Mouse (Mus musculus) mesoderm, embryonic 11.5 days (tissue): ENCODE results near the gene Vps13d.
A peak's percentile ranks its signal among the peaks of the same experiment; 100 is the strongest.

Source experiments
- DNase-seq: peaks from one replicate; pipeline ENCODE4 v3.0.0-alpha.2; 2012; ENCODE audit warnings: low read depth, low spot score

Gene Vps13d

GRCm38 (mm10) chr4:144975505-144975904 lies 219.3 kb downstream of the Vps13d start:
- no peak for DNase-seq

DNA sequence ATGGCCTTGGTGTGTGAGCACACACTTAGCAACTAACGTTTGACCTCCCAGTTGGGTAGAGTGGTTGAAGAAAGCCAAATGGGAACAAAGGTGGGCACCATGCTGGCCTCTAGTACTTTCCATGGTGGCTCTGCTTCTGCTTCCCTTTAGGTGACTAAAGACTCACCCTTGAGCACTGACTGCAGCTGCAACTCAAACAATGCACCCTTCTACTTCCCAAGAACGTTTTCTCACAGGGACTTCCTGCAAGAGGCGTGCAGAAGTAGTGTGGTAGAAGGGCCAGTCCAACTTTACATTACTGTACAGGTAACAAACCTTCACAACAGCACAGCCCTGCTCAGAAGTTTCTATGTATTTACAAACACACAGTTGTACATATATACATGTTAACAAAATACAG lies 220.3 kb downstream of the Vps13d start:
- no peak for DNase-seq

- DNase-seq = no peak
Measured at GRCm38 (mm10) chr4:144972948-144973720, 221.7 kb downstream of the Vps13d start.

DNA sequence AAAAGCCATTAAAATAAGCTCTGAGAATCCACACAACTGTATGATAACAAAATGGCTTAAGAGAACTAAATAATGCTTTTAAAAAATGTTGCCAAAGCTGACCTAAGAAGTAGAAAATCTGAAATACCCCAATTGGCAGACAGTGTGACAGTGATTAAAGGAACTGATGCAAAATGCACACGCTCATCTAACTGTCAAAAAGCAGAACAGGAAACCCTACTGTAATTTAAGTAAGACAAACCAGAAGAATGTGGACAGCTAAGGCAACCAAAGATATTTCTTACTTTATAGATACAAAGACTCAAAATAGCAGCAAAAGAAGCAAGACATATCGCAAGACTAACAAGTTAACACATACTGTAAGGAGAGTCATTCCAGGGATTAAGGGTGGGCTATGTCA lies 223.8 kb downstream of the Vps13d start:
- DNase-seq = no peak

- DNase-seq = no peak
Measured at GRCm38 (mm10) chr4:144969030-144969429, 225.8 kb downstream of the Vps13d start.

DNA sequence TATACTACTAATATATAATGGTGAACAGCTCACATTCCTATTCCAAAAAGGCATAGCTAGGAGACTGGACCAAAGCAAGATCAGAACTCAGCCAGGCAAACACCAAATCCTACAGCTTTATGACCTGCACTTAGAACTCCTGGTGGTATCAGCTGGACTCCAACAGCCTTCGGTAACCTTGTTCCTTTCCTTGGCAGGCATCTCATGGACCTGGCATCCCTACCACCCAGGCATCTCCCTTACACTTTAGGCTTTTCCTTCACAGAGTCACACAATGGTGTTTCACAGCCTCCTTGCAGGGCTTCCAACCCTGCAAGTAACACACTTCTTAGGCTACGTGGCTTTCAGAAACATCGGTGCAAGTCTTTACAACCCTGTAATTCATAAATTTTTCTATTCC lies 226.4 kb downstream of the Vps13d start:
- DNase-seq = no peak

DNA sequence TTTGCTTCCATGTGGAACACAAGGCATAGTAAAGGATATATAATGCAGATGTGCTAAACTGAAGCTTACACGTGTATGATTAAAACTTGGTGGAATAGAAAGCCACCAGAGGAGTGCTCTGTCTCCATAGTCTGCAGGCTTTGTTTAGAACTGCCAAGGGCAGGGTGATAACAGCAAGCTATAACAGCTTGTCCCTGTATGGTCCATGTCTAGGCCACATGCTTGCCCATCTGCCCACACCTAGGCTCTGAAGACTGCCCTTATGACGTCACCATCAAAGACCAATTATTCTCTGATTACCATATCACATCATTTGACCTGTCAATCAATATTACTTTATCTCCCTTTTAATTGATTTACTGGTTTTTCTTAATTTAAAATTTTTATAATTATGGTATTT lies 229.6 kb downstream of the Vps13d start:
- DNase-seq = no peak

DNA sequence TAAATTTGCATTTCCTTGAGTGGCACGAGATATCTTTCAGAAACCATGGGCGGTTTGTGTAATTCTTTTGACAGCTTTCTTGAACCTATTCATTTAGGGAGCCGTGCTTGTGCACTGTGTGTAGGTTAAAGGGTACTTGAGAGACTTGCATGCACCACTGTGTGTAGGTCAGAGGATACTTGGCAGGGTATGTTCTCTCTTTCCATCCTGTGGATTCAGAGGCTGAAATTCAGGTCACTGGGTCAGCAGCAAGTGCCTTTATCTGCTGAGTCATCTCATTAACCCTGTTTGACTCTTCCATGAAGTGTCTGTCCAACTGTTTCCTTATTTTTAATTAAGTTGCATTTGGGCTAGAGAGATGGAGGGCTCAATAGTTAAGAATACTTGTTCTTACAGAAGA lies 233.1 kb downstream of the Vps13d start:
- no peak for DNase-seq

DNA sequence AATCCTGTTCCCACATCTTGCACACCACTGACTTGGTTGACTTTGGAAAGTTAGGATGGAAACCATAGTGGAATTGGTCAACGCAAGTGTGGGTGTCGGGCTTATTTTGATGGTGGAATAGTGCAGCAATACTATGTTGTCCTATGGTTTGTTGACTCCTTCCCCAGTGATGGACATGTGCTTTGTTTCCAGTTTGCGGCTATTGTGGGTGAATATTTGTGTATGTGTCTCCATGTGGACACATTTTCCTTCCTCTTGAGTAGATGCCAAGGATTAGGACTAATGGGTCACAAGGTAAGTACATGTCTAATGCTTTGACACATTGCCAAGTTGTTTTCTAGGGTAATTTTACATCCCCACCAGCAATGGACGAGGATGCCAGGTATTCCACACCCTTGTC lies 233.6 kb downstream of the Vps13d start:
- DNase-seq = no peak

- no peak for DNase-seq
Measured at GRCm38 (mm10) chr4:144960188-144960904, 234.5 kb downstream of the Vps13d start.

- no peak for DNase-seq
Measured at GRCm38 (mm10) chr4:144957721-144958120, 237.1 kb downstream of the Vps13d start.

- DNase-seq = no peak
Measured at GRCm38 (mm10) chr4:144957186-144957585, 237.6 kb downstream of the Vps13d start.

DNA sequence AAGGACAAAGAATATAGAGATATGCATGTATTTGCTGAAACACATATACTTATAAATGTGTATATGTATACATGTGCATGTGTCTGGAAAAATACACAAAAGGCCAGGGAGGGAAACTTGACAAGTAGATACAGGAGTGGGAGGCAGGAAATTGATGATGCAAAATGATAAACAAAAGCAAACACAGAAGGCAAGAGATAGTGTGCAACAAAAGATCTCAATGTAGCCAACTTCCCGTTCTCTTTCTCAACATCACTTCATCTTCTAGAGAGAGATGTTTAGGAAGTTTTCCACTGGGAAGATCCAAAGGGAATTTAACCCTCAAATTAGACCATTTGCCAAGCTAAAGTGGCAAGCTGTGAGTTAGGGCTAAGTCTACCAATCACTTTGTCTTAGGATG lies 238.5 kb downstream of the Vps13d start:
- no peak for DNase-seq

- no peak for DNase-seq
Measured at GRCm38 (mm10) chr4:144955863-144956262, 238.9 kb downstream of the Vps13d start.

GRCm38 (mm10) chr4:144953421-144953820 lies 241.4 kb downstream of the Vps13d start:
- DNase-seq = no peak

DNA sequence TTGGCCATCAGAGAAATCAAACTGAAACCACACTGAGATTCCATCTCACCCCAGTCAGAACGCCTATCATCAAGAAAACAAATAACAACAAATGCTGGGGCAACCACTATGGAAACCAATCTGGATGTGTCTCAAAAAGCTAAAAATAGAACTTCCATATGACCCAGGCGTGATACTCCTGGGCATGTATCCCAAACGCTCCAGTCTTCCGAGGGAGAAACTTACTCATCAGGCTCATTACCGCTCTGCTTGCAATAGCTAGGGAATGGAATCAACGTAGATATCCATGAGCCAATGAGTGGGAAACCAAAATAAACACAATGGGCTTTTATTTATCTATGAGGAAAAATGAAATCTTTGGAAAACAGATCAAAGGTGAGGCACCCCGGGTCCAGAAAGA lies 242.9 kb downstream of the Vps13d start:
- DNase-seq = no peak

GRCm38 (mm10) chr4:144950883-144951282 lies 243.9 kb downstream of the Vps13d start:
- no peak for DNase-seq

GRCm38 (mm10) chr4:144950327-144950711 lies 244.5 kb downstream of the Vps13d start:
- no peak for DNase-seq

- peak; percentile 91 for DNase-seq
Measured at GRCm38 (mm10) chr4:144949441-144950326, 245.1 kb downstream of the Vps13d start.

DNA sequence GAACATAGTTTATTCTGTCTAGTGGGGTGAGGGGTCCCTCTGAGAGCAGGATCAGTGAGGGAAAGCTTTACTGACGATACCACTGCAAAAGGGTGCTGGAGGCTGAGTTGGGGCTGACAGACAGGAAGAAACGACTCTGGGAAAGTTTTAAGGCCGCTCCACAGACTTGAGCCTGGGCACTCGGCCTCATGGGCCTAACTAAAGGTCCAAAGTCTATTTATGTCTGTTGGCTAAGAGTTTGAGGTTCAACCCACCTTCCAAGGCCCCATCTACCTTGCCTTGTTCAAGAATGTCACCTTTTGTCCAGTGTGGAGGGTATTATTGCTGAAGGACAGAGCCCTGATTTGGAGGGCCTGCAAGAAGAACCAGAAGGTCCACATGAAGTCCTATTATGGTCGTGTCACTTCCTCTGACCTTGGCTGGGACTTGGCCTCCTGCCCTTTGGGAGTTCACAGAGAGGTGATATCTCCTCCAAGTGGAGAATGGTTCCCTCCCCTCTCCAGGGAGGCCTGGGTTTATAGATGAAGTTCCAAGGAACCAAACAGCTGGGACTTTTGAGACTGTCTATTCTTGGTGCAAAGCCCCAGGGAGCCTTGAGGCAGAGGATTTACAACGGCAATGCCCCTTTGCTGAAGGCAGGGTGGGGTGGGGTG lies 246.9 kb downstream of the Vps13d start:
- no peak for DNase-seq

GRCm38 (mm10) chr4:144943273-144943672 lies 251.5 kb downstream of the Vps13d start:
- no peak for DNase-seq

GRCm38 (mm10) chr4:144942433-144942832 lies 252.4 kb downstream of the Vps13d start:
- no peak for DNase-seq
